Mouse (Mus musculus) splenic B cell, adult 2 months (primary cell): ENCODE data around the gene Adam22.

Source experiments
- DNase-seq: peaks from one replicate; pipeline ENCODE4 v3.0.0-alpha.2; 2011; ENCODE audit warnings: low read depth, low spot score
- H3K27me3 ChIP-seq: 2 replicates; pipeline ENCODE4 v1.6.1; 2012; ENCODE audit warnings: mild to moderate bottlenecking, low read length, moderate library complexity, mixed read lengths; ENCODE audit not compliant: control insufficient read depth, poor library complexity, insufficient read depth, severe bottlenecking
- H3K36me3 ChIP-seq: 2 replicates; pipeline ENCODE4 v1.6.1; 2012; ENCODE audit warnings: mild to moderate bottlenecking, low read length, moderate library complexity, mixed read lengths; ENCODE audit not compliant: control insufficient read depth, poor library complexity, insufficient read depth, severe bottlenecking

Adam22 gene

DNA sequence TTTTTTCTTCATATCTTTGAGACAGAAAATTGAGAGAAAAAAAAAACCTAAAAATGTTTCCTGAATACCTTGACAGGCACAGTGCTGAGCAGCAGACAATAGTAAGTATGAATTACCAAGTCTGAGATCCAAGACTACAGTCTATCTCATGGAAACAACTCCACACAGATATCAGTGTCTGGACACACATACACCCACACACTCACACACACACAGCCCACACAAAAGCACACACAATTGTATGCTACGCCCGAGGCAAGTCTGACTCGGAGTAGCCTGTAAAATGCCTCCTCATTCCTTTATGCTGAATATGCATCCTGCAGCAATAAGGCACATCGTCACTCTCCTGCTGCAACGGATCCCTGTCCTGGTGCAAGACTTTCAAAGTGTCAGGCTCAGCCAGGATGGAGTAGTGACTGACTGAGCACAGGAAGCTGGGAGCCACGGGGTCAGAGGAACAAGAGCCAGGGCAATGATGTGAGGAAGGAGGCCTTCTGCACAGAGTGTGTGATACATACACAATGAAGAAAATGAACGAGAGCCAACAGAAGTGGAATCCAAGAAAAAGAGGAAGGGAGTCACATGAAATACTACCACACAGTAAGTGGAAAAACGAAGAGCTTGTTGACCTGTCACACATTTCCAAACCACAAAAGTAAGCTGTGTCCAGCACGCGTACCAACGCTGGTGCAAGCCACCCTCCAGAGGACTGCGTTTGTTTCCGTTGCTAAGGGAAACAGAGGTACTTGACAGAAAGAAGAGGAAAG is 10.9 kb downstream of the Adam22 start:
- Histone ChIP-seq H3K27me3 (no peaks in the 10 kb centered on the region), H3K36me3 (no peaks in the 10 kb centered on the region)
- DNase-seq, result no peak

DNA sequence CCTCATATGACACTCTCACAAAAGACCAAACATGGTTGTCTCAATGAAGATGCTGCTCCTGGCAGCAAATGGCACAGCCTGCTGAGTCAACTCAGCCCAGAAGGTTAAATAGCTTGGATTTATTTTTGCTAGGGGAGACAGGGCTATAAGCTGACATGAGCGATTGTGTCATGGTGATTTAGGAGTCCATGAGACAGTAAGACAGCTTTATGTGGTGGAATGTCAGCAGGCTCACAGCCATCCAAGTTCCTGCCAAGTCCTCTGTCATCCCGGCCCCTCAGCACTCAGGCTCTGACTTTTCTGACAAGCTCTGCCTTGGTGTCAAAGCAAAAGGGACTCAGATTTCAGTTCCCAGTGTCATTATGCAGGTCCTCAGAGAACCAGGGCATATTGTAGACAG is 11.6 kb downstream of the Adam22 start:
- DNase-seq, result no peak
- H3K27me3 ChIP-seq, result no peaks in the 10 kb centered on the region

DNA sequence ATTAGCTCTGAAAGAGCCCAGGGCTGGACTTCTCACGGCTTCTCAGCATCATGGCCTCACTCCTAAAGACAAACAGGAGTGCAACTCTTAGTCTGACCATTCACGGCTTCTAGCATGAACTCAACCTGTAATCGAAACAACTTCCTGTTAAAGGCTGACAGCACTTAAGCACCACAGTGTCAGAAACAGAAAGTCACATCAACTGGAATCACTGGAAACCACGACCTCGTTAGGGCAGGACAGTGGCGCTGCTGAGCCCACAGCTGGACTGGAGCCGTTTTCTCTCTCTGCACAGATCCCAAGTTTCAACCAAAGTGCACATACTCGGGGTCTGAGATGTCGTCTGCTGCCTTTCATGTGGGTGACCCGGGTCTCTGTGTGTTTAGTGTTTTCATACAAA is 18.4 kb downstream of the Adam22 start:
- no peak for DNase-seq
- H3K27me3 ChIP-seq, result no peaks in the 10 kb centered on the region
- H3K36me3 ChIP-seq, result no peaks in the 10 kb centered on the region

More for the DNA sequence above, 11.6 kb downstream of the Adam22 start:
- no peaks in the 10 kb centered on the region for H3K36me3 ChIP-seq

DNA sequence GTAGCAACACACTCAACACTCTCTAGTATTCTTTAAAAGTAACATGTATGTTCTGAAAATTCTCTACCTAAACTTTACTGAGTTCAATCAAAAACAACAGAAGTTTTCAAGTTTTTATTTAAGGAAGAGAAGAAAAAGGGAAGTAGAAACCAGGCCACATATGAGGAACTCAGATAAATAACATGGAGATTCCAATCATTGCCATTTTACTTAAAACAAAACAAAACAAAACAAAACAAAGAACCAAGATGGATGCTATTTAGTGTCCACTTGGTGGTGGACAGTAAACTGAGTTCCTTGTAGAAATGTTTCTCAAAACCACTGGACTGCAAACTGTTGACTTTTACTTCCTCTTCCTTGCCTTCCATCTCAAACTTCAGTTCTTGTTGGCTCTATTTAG is 21.6 kb downstream of the Adam22 start:
- Histone ChIP-seq H3K36me3 (no peaks in the 10 kb centered on the region), H3K27me3 (no peaks in the 10 kb centered on the region)
- no peak for DNase-seq

DNA sequence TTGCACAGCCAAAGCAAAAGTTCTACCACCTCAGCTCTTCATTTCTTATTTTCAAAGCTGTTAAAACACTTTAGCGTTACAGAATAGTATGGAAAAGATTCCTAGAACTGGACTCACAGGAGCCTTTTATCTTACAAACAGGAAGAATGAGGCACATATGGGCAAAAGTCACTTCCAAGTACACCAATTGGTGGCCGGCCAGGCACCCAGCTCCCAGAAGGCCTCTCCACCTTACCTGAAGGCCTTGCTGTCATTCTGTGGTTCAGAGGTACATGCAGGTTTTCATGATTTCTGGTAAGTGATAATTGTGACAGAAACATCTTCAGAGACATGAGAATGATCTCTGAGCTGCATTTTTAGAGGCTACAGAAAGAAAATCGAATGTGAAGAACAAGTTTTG is 24.7 kb downstream of the Adam22 start:
- Histone ChIP-seq H3K27me3 (no peaks in the 10 kb centered on the region), H3K36me3 (no peaks in the 10 kb centered on the region)
- DNase-seq, result no peak

DNA sequence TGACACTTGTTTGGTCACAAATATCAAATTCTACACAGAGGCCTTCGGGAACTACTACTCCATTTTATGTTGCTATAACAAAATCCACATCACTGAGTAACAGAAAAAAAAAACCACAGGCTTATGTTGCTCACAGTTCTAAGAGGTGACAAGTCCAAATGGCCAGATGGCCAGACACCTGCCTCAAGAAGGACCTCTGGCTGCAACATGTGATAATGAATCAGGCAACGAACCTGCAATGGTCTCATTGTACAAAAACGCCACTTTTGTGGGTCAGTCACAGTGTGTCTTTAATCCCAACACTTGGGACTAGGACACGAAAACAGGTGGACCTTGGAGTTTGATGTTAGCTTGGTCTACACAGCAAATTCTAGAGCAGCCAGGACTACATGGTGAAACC is 26.3 kb downstream of the Adam22 start:
- Histone ChIP-seq H3K27me3 (no peaks in the 10 kb centered on the region), H3K36me3 (no peaks in the 10 kb centered on the region)
- no peak for DNase-seq

DNA sequence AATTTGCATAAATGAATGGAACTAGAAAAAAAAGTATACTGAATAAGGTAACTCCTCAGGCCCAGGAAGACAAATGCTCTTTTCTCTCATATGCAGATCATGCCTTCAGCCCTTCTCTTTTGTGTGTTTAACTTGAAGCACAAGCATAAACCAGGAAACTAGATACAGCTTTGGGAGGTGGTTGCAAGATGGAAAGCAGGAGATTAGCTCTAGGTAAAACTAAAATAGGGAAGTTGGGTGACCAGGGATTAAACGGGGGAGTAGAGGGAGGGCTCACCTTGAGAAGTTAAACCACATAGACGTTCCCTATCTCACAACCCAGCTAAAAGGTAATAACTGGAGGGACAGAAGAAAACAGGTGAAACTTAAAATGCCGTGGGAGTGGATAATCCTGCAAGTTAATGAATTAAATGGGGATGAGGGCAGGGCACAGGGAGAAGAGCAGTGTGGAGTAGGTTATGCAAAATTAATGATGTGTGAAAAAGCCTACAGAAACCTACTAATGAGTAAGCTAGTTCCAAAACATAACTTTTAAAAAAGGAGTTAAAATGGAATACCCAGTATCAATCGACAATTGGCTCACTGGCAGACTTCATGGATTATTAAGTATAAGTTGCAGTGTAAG is 40.2 kb downstream of the Adam22 start:
- no peaks in the 10 kb centered on the region for H3K36me3 ChIP-seq
- no peaks in the 10 kb centered on the region for H3K27me3 ChIP-seq
- DNase-seq, result no peak

DNA sequence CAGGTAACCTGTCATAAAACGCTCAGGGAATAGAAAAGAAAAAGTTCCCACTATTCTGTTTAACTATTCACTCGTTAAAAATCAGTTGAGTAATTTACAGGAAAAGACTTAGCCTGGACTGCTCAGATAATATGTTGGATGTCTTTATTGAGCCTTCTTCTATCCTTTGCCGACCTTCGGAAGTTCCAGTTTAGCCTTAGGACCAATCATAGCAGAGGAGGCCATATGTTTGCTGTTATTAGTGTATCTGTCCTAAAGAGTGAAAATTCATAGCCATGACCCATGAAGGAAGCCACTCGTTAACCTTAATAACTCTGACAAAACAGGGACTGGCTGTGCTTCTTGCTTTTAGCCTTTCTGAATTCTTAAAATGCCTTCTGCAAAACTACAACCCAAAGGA is 41.3 kb downstream of the Adam22 start:
- no peak for DNase-seq
- Histone ChIP-seq H3K36me3 (no peaks in the 10 kb centered on the region), H3K27me3 (no peaks in the 10 kb centered on the region)

DNA sequence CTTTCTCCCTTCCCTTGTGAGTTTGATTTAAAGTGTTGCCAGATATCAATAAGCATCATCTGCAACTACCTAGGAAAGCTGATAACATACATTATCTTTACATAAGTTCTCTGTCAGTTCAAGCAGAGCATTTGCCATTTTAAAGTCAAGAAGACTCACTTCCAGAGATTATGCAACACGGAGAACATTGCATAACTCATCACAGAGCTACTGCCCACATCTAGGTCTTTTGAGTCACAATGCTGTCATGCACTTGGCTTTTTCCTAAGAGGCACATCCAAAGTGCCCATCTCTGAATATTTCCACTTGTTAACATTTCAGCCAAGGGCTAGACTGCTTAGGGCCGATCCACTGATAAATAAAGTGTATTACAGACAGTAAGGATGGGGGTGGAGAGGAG is 55.6 kb downstream of the Adam22 start:
- no peaks in the 10 kb centered on the region for H3K36me3 ChIP-seq
- no peak for DNase-seq
- no peaks in the 10 kb centered on the region for H3K27me3 ChIP-seq

DNA sequence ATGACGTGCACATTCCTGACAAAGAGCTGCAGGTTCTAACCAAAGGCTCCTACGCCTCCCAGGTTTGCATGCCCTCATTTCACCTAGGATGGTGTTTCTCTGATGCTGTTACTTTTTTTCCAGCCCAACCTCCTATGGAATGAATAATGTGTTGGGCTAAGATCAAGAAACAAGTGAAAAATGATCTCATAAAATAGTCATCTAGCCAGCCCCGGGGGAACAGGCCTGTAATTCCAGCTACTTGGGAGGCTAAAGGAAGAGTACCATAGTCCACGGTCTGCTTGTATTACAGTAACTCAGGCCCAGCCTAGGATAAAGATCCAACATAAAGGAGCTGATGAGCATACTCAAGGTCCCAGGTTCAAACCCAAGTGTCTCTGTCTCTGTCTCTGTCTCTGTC is 57.1 kb downstream of the Adam22 start:
- no peaks in the 10 kb centered on the region for H3K27me3 ChIP-seq
- no peak for DNase-seq
- H3K36me3 ChIP-seq, result no peaks in the 10 kb centered on the region

DNA sequence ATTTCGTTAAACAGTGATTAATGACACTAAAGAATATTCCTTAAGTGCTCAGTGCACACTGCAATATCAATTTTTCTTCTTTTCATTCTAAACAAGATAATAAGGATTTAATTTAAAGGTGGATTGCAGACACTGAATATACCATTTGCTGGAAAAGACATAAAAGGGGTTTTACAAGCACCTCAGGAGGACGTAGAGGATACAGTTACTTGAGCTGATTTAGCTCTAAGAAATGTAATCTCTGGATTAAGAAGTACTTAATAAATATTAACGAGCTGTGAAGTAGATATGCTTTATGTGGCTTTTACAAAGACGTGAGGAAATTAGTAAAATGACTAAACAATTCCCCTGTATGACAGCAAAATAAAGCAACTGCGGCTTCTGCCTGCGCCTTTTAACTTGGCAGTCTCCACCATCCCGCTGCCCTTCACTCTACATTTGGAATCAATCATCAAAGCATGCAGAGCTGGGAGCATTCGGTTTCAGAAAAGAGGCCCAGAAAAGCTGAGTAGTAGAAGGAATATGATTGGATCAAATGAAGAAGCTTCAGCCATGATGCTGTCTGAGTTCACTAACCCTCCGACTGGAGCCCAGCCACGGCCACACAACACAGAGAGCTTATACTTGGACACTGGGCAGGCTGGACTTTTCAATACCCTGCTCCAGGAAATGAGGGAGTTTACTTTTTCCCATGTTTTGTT is 70.1 kb downstream of the Adam22 start:
- Histone ChIP-seq H3K36me3 (no peaks in the 10 kb centered on the region), H3K27me3 (no peaks in the 10 kb centered on the region)
- DNase-seq, result no peak

DNA sequence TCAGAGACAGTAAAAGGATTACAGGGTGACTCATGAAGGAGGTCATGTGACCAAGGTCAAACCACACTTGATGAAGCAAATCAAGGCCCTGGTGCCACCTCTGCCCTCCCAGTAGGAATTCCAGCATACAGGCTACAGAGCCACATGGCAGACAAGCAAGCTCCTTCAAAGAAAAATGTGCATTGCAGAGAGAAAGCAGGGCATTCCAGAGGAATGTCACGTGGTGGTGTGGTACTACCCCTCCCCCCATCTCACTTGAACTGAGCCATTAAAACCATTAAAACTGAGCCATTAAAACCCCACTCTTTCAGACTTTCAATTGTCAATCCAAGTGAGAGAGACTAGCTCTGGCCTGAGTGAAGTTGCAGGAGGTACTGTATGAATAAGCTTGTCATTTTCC is 74.7 kb downstream of the Adam22 start:
- no peak for DNase-seq
- no peaks in the 10 kb centered on the region for H3K27me3 ChIP-seq
- no peaks in the 10 kb centered on the region for H3K36me3 ChIP-seq

DNA sequence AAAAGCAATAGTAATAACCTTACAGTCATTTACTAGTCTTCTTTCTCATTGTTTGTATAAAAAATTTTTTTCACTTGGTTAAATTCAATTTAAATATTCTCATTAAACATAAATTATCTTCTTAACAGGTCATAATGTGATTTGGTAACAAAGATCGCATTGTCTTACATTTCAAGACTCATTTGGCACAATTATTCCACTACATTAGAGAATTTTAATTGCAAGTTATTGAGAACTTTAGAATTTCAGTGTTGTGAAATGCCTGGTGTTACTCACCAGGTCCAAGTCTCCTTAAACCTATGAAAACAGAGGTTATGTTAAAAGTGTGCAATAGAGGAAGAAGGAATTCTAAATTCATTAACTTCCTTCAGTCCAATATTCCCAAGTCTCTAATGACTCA is 76.5 kb downstream of the Adam22 start:
- DNase-seq, result no peak
- H3K36me3 ChIP-seq, result no peaks in the 10 kb centered on the region

DNA sequence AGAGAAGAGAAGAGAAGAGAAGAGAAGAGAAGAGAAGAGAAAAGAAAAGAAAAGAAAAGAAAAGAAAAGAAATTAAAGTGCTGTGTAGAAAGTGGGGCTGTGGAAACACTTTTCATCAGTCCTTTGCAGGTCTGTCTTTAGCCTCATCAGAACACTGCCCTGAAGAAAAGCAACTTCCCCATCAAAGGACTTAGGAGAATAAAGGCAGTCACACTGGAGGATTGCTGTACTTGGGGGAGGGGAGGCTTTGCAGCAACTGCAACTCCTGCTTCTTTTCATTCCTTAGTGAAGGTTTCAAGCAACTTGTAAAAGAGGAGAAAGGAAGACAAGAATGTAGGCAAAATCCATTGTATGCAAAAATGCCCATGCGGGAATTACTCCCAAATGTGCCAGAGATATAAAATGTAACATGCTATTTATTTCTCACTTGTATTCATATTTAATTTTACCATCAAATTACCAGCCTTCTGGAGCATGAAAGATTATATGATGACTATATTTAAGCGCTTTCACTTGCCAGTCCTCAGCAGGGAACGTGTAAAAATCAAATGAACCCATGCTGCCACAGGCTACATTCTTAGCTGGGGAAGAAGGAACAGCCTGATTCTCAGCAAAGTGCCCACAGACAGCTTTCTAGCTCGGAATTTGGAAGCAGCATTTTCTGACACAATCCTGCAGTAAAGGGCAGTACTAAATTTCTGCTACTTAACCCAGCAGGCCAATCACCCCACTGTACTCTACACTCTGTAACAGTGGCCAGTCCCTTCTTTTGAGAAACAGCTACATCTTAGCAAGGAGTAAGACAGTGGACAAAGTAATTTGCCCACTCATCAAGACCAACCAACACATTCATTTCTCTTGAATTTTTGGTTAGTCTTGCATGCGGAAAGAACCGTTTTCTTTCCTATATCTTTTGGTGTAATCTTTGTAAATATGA is 78.0 kb downstream of the Adam22 start:
- H3K36me3 ChIP-seq, result no peaks in the 10 kb centered on the region
- no peaks in the 10 kb centered on the region for H3K27me3 ChIP-seq
- no peak for DNase-seq

More for the DNA sequence above, 76.5 kb downstream of the Adam22 start:
- no peaks in the 10 kb centered on the region for H3K27me3 ChIP-seq
